Mouse (Mus musculus) midbrain, embryonic 13.5 days (tissue): ENCODE results near the gene Dnah2. TPM values are rescaled to one million over a fixed set of nuclear protein-coding genes. Genes with fewer than 3 reads are reported as not detected.

Experiments used
- ATAC-seq: fragments of 200-750 bp; cut with Nextera tagmentation; 2 replicates; pipeline ENCODE4 v1.8.0; 2017; ENCODE audit warnings: mild to moderate bottlenecking, moderate TSS enrichment, moderate library complexity
- H3K27ac ChIP-seq: fragments of 300-500 bp; sonication (generic); 2 replicates; pipeline ENCODE4 v1.5.1; 2015; ENCODE audit warnings: inconsistent platforms, mild to moderate bottlenecking, moderate library complexity
- H3K27me3 ChIP-seq: fragments of 300-500 bp; sonication (generic); 2 replicates; pipeline ENCODE4 v1.6.1; 2015; ENCODE audit warnings: mild to moderate bottlenecking, inconsistent platforms
- H3K36me3 ChIP-seq: fragments of 300-500 bp; sonication (generic); 2 replicates; pipeline ENCODE4 v1.6.1; 2015; ENCODE audit warnings: mild to moderate bottlenecking, inconsistent platforms
- H3K4me1 ChIP-seq: fragments of 300-500 bp; sonication (generic); replicated peaks from 2 replicates; pipeline ENCODE4 v1.6.1; 2015; ENCODE audit warnings: inconsistent platforms
- H3K4me2 ChIP-seq: fragments of 300-500 bp; sonication (generic); replicated peaks from 2 replicates; pipeline ENCODE4 v1.6.1; 2015; ENCODE audit warnings: moderate library complexity, mild to moderate bottlenecking, inconsistent platforms
- H3K4me3 ChIP-seq: fragments of 300-500 bp; sonication (generic); replicated peaks from 2 replicates; pipeline ENCODE4 v1.5.1; 2015; ENCODE audit warnings: mild to moderate bottlenecking, inconsistent platforms
- H3K9ac ChIP-seq: fragments of 300-500 bp; sonication (generic); replicated peaks from 2 replicates; pipeline ENCODE4 v1.6.1; 2015; ENCODE audit warnings: mild to moderate bottlenecking, inconsistent platforms
- H3K9me3 ChIP-seq: fragments of 300-500 bp; sonication (generic); 2 replicates; pipeline ENCODE4 v1.6.1; 2016; ENCODE audit warnings: mild to moderate bottlenecking, inconsistent platforms
- WGBS: fragments of 180-500 bp; shearing (Covaris S2); methylation state at CpG from one replicate; pipeline ENCODE4 v1.1.7; 2015; 5-methylcytosine and 5-hydroxymethylcytosine counted together
- polyA plus RNA-seq: library from polyadenylated mRNA; unstranded; fragments of >200 nt; fragmentation: Nextera tagmentation; extraction: Ambion mirVana; gene quantifications from 2 replicates; pipeline ENCODE4 v1.2.1, GENCODE M21; 2015

Gene Dnah2
- polyA plus RNA-seq, 1 experiment from 2014 or later = 2.7 TPM

DNA sequence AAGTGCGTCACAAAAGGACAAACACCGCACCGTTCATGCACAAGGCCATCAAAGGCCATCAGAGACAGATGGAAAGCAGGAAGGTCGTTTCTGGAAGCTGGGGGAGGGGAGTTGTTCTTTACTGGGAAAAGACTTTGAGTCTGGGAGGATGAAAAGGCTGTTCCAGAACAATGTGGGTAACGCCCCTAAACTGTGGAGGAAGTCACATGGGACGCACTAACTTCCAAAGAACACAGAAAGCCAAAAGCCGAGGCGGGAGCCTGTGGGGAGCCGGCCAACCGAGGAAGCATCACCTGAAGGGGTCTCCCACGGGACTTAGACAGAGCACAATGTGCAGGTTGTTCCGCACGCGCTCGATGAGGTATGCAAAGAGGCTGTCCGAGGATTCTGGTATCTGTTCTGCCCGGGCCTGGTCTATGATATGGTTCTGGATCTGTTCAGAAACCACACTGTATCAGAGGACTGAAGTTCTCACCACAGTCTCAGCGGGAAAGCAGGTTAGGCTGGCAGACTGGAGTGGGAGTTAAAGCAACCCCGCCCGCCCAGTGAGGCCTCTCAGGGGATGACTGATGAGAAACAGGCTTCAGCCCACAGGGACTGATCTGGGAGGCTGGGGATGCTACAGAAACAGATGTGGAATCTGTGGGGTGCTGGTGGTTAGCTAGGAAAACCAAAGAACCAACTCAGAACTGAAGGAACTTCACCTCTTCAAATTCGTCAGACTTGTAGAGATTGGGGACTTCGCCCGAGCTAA, 96.6 kb downstream of the Dnah2 start:
- H3K4me1 ChIP-seq = peaks cover 18% of the 10 kb centered on the region
- H3K27ac ChIP-seq = no peak overlapping the region
- WGBS = 56% methylated on average over 23 of the region's 23 CpGs
- H3K4me2 ChIP-seq = no peak overlapping the region
- no peak overlapping the region for H3K9ac ChIP-seq
- no peak for ATAC-seq
- no peaks in the 10 kb centered on the region for H3K36me3 ChIP-seq
- no peak overlapping the region for H3K4me3 ChIP-seq
- no peaks in the 10 kb centered on the region for H3K27me3 ChIP-seq
- no peaks in the 10 kb centered on the region for H3K9me3 ChIP-seq

DNA sequence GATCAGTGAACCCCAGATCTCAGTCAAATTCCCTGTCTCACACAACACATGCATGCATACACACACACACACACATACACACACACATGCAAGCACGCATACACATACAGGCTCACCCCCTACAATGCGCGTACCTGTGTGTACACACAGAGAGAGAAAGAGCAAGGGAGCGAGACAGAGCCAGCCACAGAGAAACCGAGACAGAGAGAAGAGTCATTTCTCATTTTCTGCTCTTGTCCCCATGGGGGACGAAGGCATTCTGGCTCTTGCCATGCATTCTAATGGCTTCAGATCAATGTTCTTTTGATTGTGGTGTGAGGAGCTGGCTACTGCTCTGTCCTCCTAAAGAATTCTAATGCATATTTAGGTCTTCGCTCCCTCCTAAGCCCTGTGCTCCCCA, 101.6 kb downstream of the Dnah2 start:
- ATAC-seq = no peak
- no peak overlapping the region for H3K9ac ChIP-seq
- H3K36me3 ChIP-seq = no peaks in the 10 kb centered on the region
- WGBS = 75% methylated on average over 7 of the region's 7 CpGs
- H3K4me2 ChIP-seq = no peak overlapping the region
- H3K4me1 ChIP-seq = peaks cover 11% of the 10 kb centered on the region; the same call in 1 of the 2 replicates
- no peaks in the 10 kb centered on the region for H3K27me3 ChIP-seq
- H3K27ac ChIP-seq = peak overlapping the region; percentile 39; the same call in 1 of the 2 replicates
- no peaks in the 10 kb centered on the region for H3K9me3 ChIP-seq
- H3K4me3 ChIP-seq = no peak overlapping the region

GRCm38 (mm10) chr11:69443328-69443727, 105.6 kb downstream of the Dnah2 start:
- no peak overlapping the region for H3K9ac ChIP-seq
- H3K27ac ChIP-seq = no peak overlapping the region
- no peak overlapping the region for H3K4me2 ChIP-seq
- H3K27me3 ChIP-seq = no peaks in the 10 kb centered on the region
- H3K9me3 ChIP-seq = no peaks in the 10 kb centered on the region
- H3K36me3 ChIP-seq = no peaks in the 10 kb centered on the region
- H3K4me3 ChIP-seq = no peak overlapping the region
- H3K4me1 ChIP-seq = 0 out of 2 replicates have a peak, but pooled peaks cover 7% of the 10 kb centered on the region
- ATAC-seq = no peak
- WGBS = 54% methylated on average over 5 of the region's 5 CpGs

GRCm38 (mm10) chr11:69437291-69437690, 111.6 kb downstream of the Dnah2 start:
- no peak for ATAC-seq
- peaks cover 2% of the 10 kb centered on the region for H3K4me1 ChIP-seq
- no peaks in the 10 kb centered on the region; the same call in 1 of the 2 replicates for H3K27me3 ChIP-seq
- no peak overlapping the region for H3K27ac ChIP-seq
- no peaks in the 10 kb centered on the region for H3K9me3 ChIP-seq
- 38% methylated on average over 3 of the region's 3 CpGs for WGBS
- H3K36me3 ChIP-seq = no peaks in the 10 kb centered on the region
- no peak overlapping the region for H3K9ac ChIP-seq
- no peak overlapping the region for H3K4me3 ChIP-seq
- H3K4me2 ChIP-seq = no peak overlapping the region

DNA sequence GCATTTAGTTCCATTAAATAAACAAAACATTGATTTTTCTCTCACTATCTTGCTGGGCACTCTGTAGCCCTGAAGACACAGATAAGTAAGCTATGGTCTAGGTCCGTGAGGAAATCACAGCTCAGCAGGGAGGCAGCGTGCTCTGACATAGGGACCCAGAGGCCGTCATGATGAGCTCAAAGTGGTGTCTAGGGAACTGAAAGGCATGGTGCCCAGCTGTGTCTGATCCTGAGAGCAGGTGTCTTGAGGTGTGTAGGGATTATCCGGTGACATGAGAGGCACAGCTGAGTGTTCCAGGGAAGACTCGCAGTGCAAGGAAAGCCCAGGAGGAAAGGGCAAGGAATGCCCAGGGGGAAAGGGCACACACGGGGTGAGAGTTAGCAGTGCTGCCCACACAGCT, 115.7 kb downstream of the Dnah2 start:
- ATAC-seq = no peak
- H3K27me3 ChIP-seq = no peaks in the 10 kb centered on the region; the same call in 1 of the 2 replicates
- H3K4me1 ChIP-seq = peaks cover 3% of the 10 kb centered on the region
- H3K4me3 ChIP-seq = no peak overlapping the region
- H3K4me2 ChIP-seq = no peak overlapping the region
- H3K36me3 ChIP-seq = no peaks in the 10 kb centered on the region
- no peak overlapping the region for H3K27ac ChIP-seq
- no peaks in the 10 kb centered on the region for H3K9me3 ChIP-seq
- WGBS = 64% methylated on average over 6 of the region's 6 CpGs
- no peak overlapping the region for H3K9ac ChIP-seq

- Histone ChIP-seq H3K4me3 (no peak overlapping the region), H3K27ac (no peak overlapping the region), H3K9me3 (no peaks in the 10 kb centered on the region), H3K4me1 (peaks cover 3% of the 10 kb centered on the region), H3K27me3 (no peaks in the 10 kb centered on the region; the same call in 1 of the 2 replicates), H3K9ac (no peak overlapping the region), H3K4me2 (no peak overlapping the region), H3K36me3 (no peaks in the 10 kb centered on the region)
- ATAC-seq = no peak
- 72% methylated on average over 11 of the region's 11 CpGs for WGBS
Observed at GRCm38 (mm10) chr11:69432640-69432982, 116.3 kb downstream of the Dnah2 start.

- Histone ChIP-seq H3K27ac (no peak overlapping the region), H3K9me3 (no peaks in the 10 kb centered on the region), H3K4me2 (no peak overlapping the region), H3K4me3 (no peak overlapping the region), H3K36me3 (no peaks in the 10 kb centered on the region), H3K9ac (no peak overlapping the region), H3K4me1 (peaks cover 3% of the 10 kb centered on the region), H3K27me3 (no peaks in the 10 kb centered on the region; the same call in 1 of the 2 replicates)
- peak; percentile 89 for ATAC-seq
- 46% methylated on average over 11 of the region's 11 CpGs for WGBS
Observed at GRCm38 (mm10) chr11:69431829-69432639, 116.9 kb downstream of the Dnah2 start.

- Histone ChIP-seq H3K9me3 (no peaks in the 10 kb centered on the region), H3K27me3 (no peaks in the 10 kb centered on the region; the same call in 1 of the 2 replicates), H3K9ac (no peak overlapping the region), H3K4me1 (peaks cover 3% of the 10 kb centered on the region), H3K27ac (no peak overlapping the region), H3K4me2 (no peak overlapping the region), H3K4me3 (no peak overlapping the region), H3K36me3 (no peaks in the 10 kb centered on the region)
- whole genome bisulfite sequencing = 89% methylated on average over 15 of the region's 15 CpGs
- no peak for ATAC-seq
Observed at GRCm38 (mm10) chr11:69430631-69431030, 118.3 kb downstream of the Dnah2 start.

DNA sequence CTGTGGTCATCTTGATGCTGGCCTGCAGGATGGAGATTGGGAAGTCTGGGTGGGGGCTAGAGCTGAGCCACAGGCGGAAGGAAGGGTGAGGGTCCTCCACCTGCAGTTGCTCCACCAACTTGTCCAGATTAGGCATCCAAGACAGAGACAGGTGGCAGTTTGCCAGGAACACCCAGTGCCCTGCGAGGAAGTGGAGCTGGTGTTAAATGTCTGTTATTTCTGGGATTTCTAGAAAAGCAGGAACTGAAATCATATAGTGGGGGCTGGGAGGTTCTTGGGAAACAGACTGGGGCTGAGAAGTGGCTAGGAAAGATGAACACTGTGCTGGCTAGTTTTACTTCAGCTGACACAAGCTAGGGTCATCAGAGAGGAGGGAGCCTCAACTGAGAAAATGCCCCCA, 119.6 kb downstream of the Dnah2 start:
- H3K4me1 ChIP-seq = peaks cover 3% of the 10 kb centered on the region
- 72% methylated on average over 2 of the region's 2 CpGs for WGBS
- H3K4me3 ChIP-seq = no peak overlapping the region
- no peak overlapping the region for H3K4me2 ChIP-seq
- no peak for ATAC-seq
- no peak overlapping the region for H3K27ac ChIP-seq
- no peaks in the 10 kb centered on the region for H3K9me3 ChIP-seq
- no peaks in the 10 kb centered on the region; the same call in 1 of the 2 replicates for H3K27me3 ChIP-seq
- H3K36me3 ChIP-seq = no peaks in the 10 kb centered on the region
- no peak overlapping the region for H3K9ac ChIP-seq

- Histone ChIP-seq H3K4me2 (no peak overlapping the region), H3K27me3 (peaks cover 4% of the 10 kb centered on the region; the same call in 1 of the 2 replicates), H3K4me1 (peaks cover 3% of the 10 kb centered on the region), H3K9me3 (no peaks in the 10 kb centered on the region), H3K27ac (no peak overlapping the region), H3K36me3 (no peaks in the 10 kb centered on the region), H3K4me3 (no peak overlapping the region), H3K9ac (no peak overlapping the region)
- ATAC-seq = no peak
- 39% methylated on average over 4 of the region's 4 CpGs for WGBS
Observed at GRCm38 (mm10) chr11:69428751-69429150, 120.2 kb downstream of the Dnah2 start.

GRCm38 (mm10) chr11:69426246-69426645, 122.7 kb downstream of the Dnah2 start:
- H3K36me3 ChIP-seq = no peaks in the 10 kb centered on the region
- H3K27me3 ChIP-seq = peaks cover 27% of the 10 kb centered on the region
- WGBS = 77% methylated on average over 2 of the region's 2 CpGs
- peaks cover 5% of the 10 kb centered on the region for H3K4me1 ChIP-seq
- no peak overlapping the region for H3K4me2 ChIP-seq
- ATAC-seq = no peak
- no peak overlapping the region for H3K9ac ChIP-seq
- no peak overlapping the region for H3K27ac ChIP-seq
- no peaks in the 10 kb centered on the region for H3K9me3 ChIP-seq
- H3K4me3 ChIP-seq = no peak overlapping the region

- no peak overlapping the region for H3K27ac ChIP-seq
- no peak for ATAC-seq
- 77% methylated on average over 6 of the region's 6 CpGs for WGBS
- no peak overlapping the region for H3K4me3 ChIP-seq
- peaks cover 28% of the 10 kb centered on the region for H3K4me1 ChIP-seq
- H3K27me3 ChIP-seq = peaks cover 41% of the 10 kb centered on the region
- H3K36me3 ChIP-seq = no peaks in the 10 kb centered on the region
- no peaks in the 10 kb centered on the region for H3K9me3 ChIP-seq
- H3K9ac ChIP-seq = no peak overlapping the region
- no peak overlapping the region for H3K4me2 ChIP-seq
Observed at GRCm38 (mm10) chr11:69423885-69424284, 125.0 kb downstream of the Dnah2 start.
